Mouse (Mus musculus) forebrain, embryonic 10.5 days (tissue): Measurements from ENCODE around the gene Pcbp1. TPM values are rescaled to one million over a fixed set of nuclear protein-coding genes. Genes with fewer than 3 reads are reported as not detected.

Experiments used
- DNase-seq: peaks from one replicate; pipeline ENCODE4 v3.0.0-alpha.2; 2017; ENCODE audit warnings: low spot score; ENCODE audit errors: extremely low spot score
- H3K27ac ChIP-seq: fragments of 300-500 bp; sonication (generic); 2 replicates; pipeline ENCODE4 v1.5.1; 2016; ENCODE audit warnings: mild to moderate bottlenecking
- H3K27me3 ChIP-seq: fragments of 300-500 bp; sonication (generic); 2 replicates; pipeline ENCODE4 v1.6.1; 2016; ENCODE audit warnings: mild to moderate bottlenecking; ENCODE audit not compliant: poor library complexity, severe bottlenecking
- H3K36me3 ChIP-seq: fragments of 300-500 bp; sonication (generic); replicated peaks from 2 replicates; pipeline ENCODE4 v1.6.1; 2016; ENCODE audit warnings: mild to moderate bottlenecking, moderate library complexity
- H3K4me1 ChIP-seq: fragments of 300-500 bp; sonication (generic); 2 replicates; pipeline ENCODE4 v1.6.1; 2016
- H3K4me3 ChIP-seq: fragments of 300-500 bp; sonication (generic); 2 replicates; pipeline ENCODE4 v1.5.1; 2016; ENCODE audit warnings: mild to moderate bottlenecking, moderate library complexity
- H3K9me3 ChIP-seq: fragments of 300-500 bp; sonication (generic); 2 replicates; pipeline ENCODE4 v1.6.1; 2016; ENCODE audit warnings: mild to moderate bottlenecking, moderate library complexity
- WGBS: fragments of 180-500 bp; shearing (Covaris S2); methylation state at CpG from one replicate; pipeline ENCODE4 v1.1.7; 2016; 5-methylcytosine and 5-hydroxymethylcytosine counted together
- polyA plus RNA-seq: library from polyadenylated mRNA; unstranded; fragments of >200 nt; fragmentation: Nextera tagmentation; extraction: Ambion mirVana; gene quantifications from 2 replicates; pipeline ENCODE4 v1.2.1, GENCODE M21; 2016

Gene Pcbp1
- polyA plus RNA-seq, 1 experiment from 2014 or later: 305 TPM

DNA sequence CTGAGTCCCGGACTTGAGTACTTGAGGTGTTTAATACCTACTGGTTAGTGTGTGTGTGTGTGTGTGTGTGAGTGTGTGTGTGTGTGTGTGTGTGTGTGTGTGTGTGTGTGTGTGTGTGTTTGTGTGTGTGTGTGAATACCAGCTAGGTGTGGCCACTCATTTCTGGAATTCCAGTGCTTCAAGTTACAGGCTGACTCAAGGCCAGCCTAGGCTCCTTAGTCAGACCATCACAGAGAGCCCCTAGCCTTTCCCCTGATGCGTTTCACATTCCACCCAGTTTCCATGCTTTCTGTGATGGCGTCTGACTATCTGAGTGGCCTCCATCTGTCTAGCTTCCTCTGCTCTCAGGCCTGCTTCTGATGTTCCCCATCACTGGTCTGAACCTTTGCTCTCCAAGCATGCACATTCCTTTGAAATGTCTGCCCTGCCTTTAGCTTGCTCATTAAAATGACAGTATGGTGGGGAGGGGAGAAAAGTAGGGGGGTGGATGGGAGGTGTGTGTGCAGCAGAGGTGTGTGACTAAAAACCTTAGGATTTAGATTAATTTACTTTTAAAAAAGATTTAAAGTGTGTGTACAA, 6.3 kb downstream of the Pcbp1 start:
- WGBS: 84% methylated on average over 3 of the region's 3 CpGs
- peaks cover 35% of the 10 kb centered on the region for H3K36me3 ChIP-seq

DNA sequence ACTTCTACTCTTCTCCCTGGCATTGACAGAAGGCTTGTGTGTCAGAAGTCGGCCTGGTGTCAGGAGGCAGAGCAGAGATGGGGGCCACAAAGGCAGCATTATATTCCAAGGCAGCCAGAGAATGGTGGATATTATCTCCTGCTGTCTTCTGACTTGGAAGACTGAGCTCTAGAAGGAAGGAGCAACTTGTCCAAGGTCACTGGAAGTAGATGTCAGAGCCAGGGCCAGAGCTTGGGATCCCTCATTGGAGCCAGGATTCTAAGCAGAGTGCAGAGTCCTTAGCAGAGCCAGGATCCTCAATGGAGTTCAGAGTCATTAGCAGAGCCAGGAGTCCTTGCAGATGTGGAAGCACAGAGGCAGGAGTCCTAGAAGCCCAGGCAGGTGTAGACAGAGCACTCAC, 10.1 kb downstream of the Pcbp1 start:
- peaks cover 2% of the 10 kb centered on the region for H3K36me3 ChIP-seq
- no peaks in the 10 kb centered on the region for H3K9me3 ChIP-seq
- no peak for DNase-seq
- no peak overlapping the region for H3K27ac ChIP-seq
- no peaks in the 10 kb centered on the region for H3K27me3 ChIP-seq
- no peak overlapping the region for H3K4me3 ChIP-seq
- H3K4me1 ChIP-seq: no peaks in the 10 kb centered on the region
- 75% methylated on average over 1 of the region's 1 CpGs for WGBS

More for the DNA sequence above, 6.3 kb downstream of the Pcbp1 start:
- no peak overlapping the region for H3K27ac ChIP-seq
- H3K4me1 ChIP-seq: peaks cover 19% of the 10 kb centered on the region
- no peaks in the 10 kb centered on the region for H3K27me3 ChIP-seq
- no peak overlapping the region for H3K4me3 ChIP-seq
- DNase-seq: no peak
- no peaks in the 10 kb centered on the region for H3K9me3 ChIP-seq

DNA sequence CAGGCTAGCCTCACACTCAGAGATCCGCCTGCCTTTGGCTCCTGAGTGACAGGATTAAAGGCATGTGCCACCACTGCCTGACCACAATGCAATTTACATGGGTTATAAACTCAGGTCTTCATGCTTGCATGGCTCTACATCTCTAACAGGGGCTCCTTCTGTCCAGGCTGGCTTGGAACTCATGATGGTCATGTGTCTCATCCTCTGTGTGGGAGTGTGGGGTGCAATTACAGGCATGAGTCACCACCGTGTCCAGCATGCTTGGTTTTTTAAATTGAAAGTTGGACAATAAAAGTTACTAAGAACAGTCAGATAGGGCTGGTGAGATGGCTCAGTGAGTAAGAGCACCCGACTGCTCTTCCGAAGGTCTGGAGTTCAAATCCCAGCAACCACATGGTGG, 12.8 kb downstream of the Pcbp1 start:
- Histone ChIP-seq H3K27me3 (no peaks in the 10 kb centered on the region), H3K9me3 (no peaks in the 10 kb centered on the region), H3K4me1 (no peaks in the 10 kb centered on the region), H3K4me3 (no peak overlapping the region), H3K27ac (no peak overlapping the region), H3K36me3 (no peaks in the 10 kb centered on the region)
- no peak for DNase-seq
- WGBS: 92% methylated on average over 4 of the region's 4 CpGs

DNA sequence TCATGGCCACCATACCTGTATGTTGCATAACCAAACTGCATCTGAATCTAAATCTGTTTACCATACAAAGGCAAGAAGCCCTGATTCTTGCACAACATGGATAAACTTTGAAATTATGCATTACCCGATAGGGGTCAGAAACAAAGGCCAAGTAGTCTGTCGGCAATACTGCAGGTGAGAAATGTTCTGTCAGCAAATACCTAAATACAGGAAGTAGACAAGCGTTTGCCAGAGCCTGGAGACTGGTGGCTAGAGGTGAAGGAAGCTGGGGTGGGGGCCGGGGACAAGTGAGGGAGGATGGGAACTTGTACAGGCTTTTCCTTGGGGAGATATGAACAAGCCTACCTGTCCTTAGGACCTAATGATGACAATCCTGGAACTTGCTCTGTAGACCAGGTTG, 15.1 kb downstream of the Pcbp1 start:
- Histone ChIP-seq H3K4me3 (no peak overlapping the region), H3K27ac (no peak overlapping the region), H3K4me1 (no peaks in the 10 kb centered on the region), H3K9me3 (no peaks in the 10 kb centered on the region), H3K36me3 (no peaks in the 10 kb centered on the region), H3K27me3 (no peaks in the 10 kb centered on the region)
- WGBS: 86% methylated on average over 4 of the region's 4 CpGs
- no peak for DNase-seq

DNA sequence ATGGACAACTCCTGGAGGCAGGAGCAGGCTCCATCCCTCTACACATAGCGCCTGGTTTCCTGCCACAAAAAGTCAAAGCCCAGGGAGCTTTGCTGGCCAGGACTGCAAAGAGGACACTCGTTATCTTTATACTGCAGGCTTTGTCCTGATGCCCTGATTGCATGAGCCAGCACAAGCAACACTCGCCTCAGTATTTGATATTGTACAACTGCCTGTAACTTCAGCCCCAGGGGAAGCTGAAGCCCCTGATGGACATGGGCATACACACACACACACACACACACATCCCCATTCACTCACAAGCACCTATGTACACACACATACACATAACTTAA, 16.3 kb downstream of the Pcbp1 start:
- Histone ChIP-seq H3K27me3 (no peaks in the 10 kb centered on the region), H3K4me1 (no peaks in the 10 kb centered on the region), H3K27ac (no peak overlapping the region), H3K9me3 (no peaks in the 10 kb centered on the region), H3K36me3 (no peaks in the 10 kb centered on the region), H3K4me3 (no peak overlapping the region)
- DNase-seq: no peak
- WGBS: 69% methylated on average over 3 of the region's 3 CpGs

DNA sequence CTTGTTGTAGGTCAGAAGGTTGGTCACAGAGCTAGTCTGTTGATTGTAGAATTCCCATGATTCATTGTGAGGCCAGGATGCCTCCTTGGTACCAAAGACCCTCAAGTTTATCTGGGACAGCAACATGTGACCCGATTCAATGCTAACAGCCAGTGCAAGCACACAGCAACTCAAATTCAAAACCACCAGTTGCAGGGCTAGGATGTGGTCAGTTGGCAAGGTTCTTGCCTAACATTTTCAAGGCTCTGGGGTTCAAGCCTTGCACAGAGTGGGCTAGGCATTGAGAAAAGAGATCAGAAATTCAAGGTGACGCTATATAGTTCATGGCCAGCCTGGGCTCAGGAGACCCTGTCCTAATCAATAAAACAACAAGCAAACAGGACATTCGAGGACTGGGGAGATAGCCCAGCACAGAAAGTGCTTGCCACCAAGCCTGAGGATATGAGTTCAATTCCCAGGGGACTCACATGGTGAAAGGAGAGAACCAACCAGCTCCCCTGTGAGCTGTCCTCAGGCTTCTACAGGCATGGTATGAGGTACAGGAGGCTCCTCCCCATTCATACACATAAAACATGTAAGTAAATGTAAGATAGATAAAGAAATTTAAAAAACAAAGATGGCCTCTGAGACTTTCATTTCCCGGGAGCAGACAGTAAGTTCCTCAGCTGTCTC, 16.8 kb downstream of the Pcbp1 start:
- Histone ChIP-seq H3K4me3 (no peak overlapping the region), H3K9me3 (no peaks in the 10 kb centered on the region), H3K27ac (no peak overlapping the region), H3K27me3 (no peaks in the 10 kb centered on the region), H3K36me3 (no peaks in the 10 kb centered on the region), H3K4me1 (no peaks in the 10 kb centered on the region)
- 82% methylated on average over 4 of the region's 4 CpGs for WGBS
- no peak for DNase-seq

DNA sequence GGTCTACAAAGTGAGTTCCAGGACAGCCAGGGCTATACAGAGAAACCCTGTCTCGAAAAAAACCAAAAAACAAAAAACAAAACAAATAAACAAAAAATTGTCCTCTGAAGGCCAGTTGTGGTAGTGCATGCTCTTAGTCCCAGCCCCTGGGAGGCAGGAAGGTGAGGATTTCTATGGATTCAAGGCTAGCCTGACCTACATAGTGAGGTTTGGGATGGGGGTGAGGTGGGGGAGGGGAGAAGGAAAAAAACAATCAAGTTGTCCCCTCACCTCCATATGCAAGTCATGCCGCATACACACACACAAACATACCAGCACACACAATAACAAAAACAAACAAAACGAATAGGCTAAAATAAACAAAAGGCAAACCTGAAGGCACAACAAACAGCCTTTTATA, 17.4 kb downstream of the Pcbp1 start:
- Histone ChIP-seq H3K9me3 (no peaks in the 10 kb centered on the region), H3K27ac (no peak overlapping the region), H3K4me3 (no peak overlapping the region), H3K27me3 (no peaks in the 10 kb centered on the region), H3K4me1 (no peaks in the 10 kb centered on the region), H3K36me3 (no peaks in the 10 kb centered on the region)
- no peak for DNase-seq
- 89% methylated on average over 3 of the region's 3 CpGs for WGBS

DNA sequence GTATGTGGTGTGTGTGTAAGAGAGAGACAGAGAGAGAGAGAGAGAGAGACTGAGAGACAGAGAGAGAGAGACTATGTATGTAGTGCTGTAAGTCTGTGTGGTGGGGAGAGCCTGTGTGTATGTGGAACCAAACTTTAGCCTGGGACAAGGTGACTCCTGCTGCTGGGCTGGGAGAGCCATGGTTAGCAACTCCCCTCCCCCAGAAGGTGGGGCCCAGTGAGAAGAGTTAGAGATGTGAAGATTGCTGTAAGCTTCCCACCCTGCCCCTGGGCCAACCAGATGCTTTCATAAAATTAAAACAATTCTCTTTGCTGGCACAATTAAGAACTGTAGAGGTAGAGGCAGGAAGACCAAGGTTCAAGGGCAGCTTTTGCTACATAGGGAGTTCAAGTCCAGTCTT, 19.0 kb downstream of the Pcbp1 start:
- H3K27ac ChIP-seq: no peak overlapping the region
- no peaks in the 10 kb centered on the region for H3K36me3 ChIP-seq
- no peak for DNase-seq
- no peaks in the 10 kb centered on the region for H3K9me3 ChIP-seq
- H3K4me1 ChIP-seq: no peaks in the 10 kb centered on the region
- no peaks in the 10 kb centered on the region for H3K27me3 ChIP-seq
- H3K4me3 ChIP-seq: no peak overlapping the region

DNA sequence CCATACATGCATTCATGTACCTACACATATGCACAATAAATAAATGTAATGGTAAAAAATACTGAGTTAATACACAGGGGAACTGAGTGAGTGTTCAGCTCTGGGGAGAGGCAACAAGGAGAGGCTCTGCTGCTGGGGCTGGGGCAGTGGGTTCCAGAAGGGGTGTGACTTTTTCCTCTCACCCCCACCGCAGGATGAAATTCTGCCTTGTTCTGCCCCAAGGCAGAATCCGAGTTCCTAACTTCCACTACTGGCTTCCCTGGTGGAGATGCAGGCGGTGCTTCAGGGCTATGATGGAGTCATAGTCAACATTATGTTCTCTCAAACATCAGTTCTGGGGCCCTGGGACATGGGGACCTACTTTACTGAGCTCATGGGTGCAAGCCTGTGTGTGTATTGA, 19.8 kb downstream of the Pcbp1 start:
- H3K4me1 ChIP-seq: no peaks in the 10 kb centered on the region
- DNase-seq: no peak
- H3K36me3 ChIP-seq: no peaks in the 10 kb centered on the region
- H3K9me3 ChIP-seq: no peaks in the 10 kb centered on the region
- no peak overlapping the region for H3K4me3 ChIP-seq
- WGBS: 82% methylated on average over 3 of the region's 3 CpGs
- no peak overlapping the region for H3K27ac ChIP-seq
- H3K27me3 ChIP-seq: no peaks in the 10 kb centered on the region

DNA sequence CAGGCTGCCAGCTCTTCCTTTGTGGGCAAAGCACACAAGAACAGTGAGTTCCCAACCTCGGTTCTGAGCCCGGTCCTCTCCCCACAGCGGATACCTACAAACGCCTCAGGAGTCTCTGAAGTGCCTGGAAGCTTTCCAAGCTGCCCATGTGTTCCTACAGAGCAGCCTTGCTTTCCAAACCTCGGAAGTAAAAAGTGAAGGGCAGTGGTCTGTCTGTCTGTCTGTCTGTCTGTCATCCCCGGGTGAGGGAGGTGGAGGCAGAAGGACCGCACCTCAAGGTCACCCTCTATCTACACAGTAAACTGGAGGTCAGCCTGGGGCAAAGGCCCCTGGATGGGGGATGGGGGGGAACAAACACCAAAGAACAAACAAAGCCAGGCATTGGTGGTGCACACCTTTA, 20.4 kb downstream of the Pcbp1 start:
- DNase-seq: no peak
- Histone ChIP-seq H3K4me3 (no peak overlapping the region), H3K36me3 (no peaks in the 10 kb centered on the region), H3K27ac (no peak overlapping the region), H3K4me1 (no peaks in the 10 kb centered on the region), H3K9me3 (no peaks in the 10 kb centered on the region), H3K27me3 (no peaks in the 10 kb centered on the region)
- 76% methylated on average over 7 of the region's 7 CpGs for WGBS

DNA sequence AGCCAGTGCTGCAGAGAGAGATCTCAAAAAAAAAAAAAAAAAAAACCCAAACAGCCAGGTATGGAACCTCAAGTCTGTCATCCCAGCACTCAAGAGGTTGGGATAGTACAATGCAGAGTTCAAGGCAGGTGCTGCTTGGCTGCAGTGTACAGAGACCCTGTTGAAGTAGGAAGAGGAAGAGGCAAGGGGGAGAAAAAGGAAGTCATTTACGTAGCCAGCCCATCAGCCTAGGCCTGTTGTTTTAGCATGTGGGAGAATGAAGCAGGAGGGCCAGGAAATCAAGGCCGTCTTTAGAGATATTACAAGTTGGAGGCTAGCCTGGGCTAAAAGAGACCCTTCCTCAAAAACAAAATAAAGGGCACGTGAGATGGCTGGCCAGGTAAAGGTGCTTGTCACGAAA, 22.6 kb downstream of the Pcbp1 start:
- 0 out of 2 replicates have a peak, but pooled peaks cover 5% of the 10 kb centered on the region for H3K4me1 ChIP-seq
- H3K27ac ChIP-seq: no peak overlapping the region
- no peaks in the 10 kb centered on the region for H3K9me3 ChIP-seq
- H3K4me3 ChIP-seq: no peak overlapping the region
- no peak for DNase-seq
- no peaks in the 10 kb centered on the region for H3K36me3 ChIP-seq
- 84% methylated on average over 4 of the region's 4 CpGs for WGBS
- H3K27me3 ChIP-seq: no peaks in the 10 kb centered on the region

DNA sequence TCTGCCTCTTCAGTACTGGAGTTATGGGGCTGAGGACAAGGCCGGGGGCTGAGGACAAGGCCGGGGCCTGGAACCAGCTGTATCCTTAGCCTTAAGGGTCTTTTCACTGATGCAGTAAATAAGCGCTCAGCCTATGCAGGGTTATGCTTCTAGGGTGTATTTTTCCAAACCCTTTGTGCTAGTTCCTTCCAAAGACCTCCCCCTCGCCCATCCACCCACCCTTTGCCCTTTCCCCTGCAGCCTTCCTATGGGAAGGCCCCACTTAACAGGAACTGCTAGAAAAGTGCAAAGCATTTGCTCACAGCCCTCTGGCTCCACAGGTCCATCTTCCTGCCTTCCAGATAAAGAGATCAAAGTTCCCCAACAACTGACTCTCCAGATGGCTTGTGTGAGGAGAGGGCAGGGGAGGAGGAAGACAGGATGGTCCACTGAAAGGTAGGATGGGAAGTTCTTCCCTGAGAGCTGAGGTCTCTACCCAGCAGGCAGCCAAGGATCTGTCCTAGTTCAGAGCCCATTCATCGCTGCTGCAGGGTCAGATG, 26.5 kb downstream of the Pcbp1 start:
- no peak for DNase-seq
- no peak overlapping the region for H3K27ac ChIP-seq
- no peaks in the 10 kb centered on the region for H3K36me3 ChIP-seq
- no peak overlapping the region for H3K4me3 ChIP-seq
- H3K9me3 ChIP-seq: no peaks in the 10 kb centered on the region; the same call in 1 of the 2 replicates
- no peaks in the 10 kb centered on the region for H3K27me3 ChIP-seq
- WGBS: 77% methylated on average over 5 of the region's 5 CpGs
- H3K4me1 ChIP-seq: peaks cover 35% of the 10 kb centered on the region

DNA sequence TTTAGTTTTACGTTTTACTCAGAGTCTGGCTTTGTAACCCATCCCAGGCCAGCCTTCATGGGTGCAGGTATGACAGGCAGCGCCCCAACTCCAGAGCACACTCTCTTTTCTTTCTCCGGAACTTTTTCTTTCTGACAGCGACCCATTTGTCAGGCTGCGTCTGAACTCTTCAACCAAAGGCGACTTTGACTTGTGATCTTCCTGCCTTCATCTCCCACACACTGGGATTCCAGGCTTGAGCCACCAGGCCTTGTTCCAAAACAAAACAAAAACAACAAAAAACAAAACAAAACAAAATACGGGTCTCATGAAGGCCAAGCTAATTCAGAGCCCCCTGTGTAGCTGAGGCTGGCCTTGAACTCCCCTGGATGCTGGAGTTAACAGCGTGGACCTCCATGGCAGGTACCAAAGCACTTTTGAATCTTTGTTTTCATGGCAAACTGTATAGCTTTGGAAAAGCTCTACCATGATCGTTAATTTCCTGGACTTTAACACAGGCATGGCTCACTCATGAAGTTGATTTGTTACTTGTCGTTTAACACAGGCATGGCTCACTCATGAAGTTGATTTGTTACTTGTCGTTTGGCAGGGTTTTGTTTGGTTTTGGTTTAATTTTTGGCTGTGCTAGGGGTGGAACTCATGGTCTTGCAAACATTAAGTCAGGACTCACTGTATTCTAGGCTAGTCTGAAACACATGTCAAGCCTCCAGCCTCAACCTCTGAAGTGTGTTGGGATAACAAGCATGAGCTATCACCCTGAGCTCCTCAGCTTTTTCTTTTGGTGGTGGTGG, 28.0 kb downstream of the Pcbp1 start:
- Histone ChIP-seq H3K27ac (peak overlapping the region; percentile 74; the same call in 1 of the 2 replicates), H3K9me3 (no peaks in the 10 kb centered on the region; the same call in 1 of the 2 replicates), H3K4me3 (no peak overlapping the region), H3K36me3 (no peaks in the 10 kb centered on the region), H3K4me1 (peaks cover 40% of the 10 kb centered on the region), H3K27me3 (no peaks in the 10 kb centered on the region)
- no peak for DNase-seq
- 78% methylated on average over 11 of the region's 11 CpGs for WGBS
